Mouse (Mus musculus) layer of hippocampus, adult 18-20 months (tissue): Measurements from ENCODE around the gene Cmtm2a. TPM values are rescaled to one million over a fixed set of nuclear protein-coding genes. Genes with fewer than 3 reads are reported as not detected.
A peak's percentile ranks its signal among the peaks of the same experiment; 100 is the strongest.
"Not testable (repeated sequence)": the region's sequence is repeated elsewhere in the genome, so short reads cannot be mapped to it uniquely, and the experiment has no call there.

Experiments
- DNase-seq, 2 experiments: peaks; one replicate each; pipeline ENCODE4 v3.0.0; 2022; ENCODE audit warnings: low spot score in 2 of 2
- long read RNA-seq: library from polyadenylated mRNA; stranded (forward); transcript quantifications from one replicate; pipeline ENCODE4 v2.0.0, GENCODE M21; 2021
- total RNA-seq, 2 experiments: library from RNA; stranded (reverse); gene quantifications; 2 replicates each; pipeline ENCODE4 v1.2.3; 2021

Cmtm2a gene
- total RNA-seq, result not detected
- long read RNA-seq, result 0 reads

- DNase-seq, result not testable (repeated sequence)
Measured at GRCm38 (mm10) chr8:104293081-104293480, at the start of gene Cmtm2a. TSS of gene Cmtm2a (minus strand) at chr8:104293181.

- DNase-seq, result no peak
Measured at GRCm38 (mm10) chr8:104342426-104342825, 49.4 kb upstream of the Cmtm2a start.

GRCm38 (mm10) chr8:104341678-104342077, 48.7 kb upstream of the Cmtm2a start:
- DNase-seq, result no peak

- DNase-seq, result peak in 1 of 2 experiments; percentile 21
Measured at GRCm38 (mm10) chr8:104341106-104341561, 48.2 kb upstream of the Cmtm2a start.

- peak; percentile 42 to 59 for DNase-seq
Measured at GRCm38 (mm10) chr8:104340233-104341105, 47.5 kb upstream of the Cmtm2a start.

GRCm38 (mm10) chr8:104339983-104340232, 46.9 kb upstream of the Cmtm2a start:
- DNase-seq, result no peak

GRCm38 (mm10) chr8:104339229-104339982, 46.4 kb upstream of the Cmtm2a start, which contains the start of gene Cmtm3:
TSS of gene Cmtm3 (plus strand) at chr8:104339410.
- DNase-seq, result peak in 1 of 2 experiments; percentile 19

GRCm38 (mm10) chr8:104337890-104338289, 44.9 kb upstream of the Cmtm2a start:
- no peak for DNase-seq

GRCm38 (mm10) chr8:104336806-104337205, 43.8 kb upstream of the Cmtm2a start:
- DNase-seq, result no peak

GRCm38 (mm10) chr8:104334196-104334595, 41.2 kb upstream of the Cmtm2a start:
- no peak for DNase-seq

GRCm38 (mm10) chr8:104333786-104334185, 40.8 kb upstream of the Cmtm2a start:
- no peak for DNase-seq

GRCm38 (mm10) chr8:104332665-104333631, 40.0 kb upstream of the Cmtm2a start:
- DNase-seq, result no peak

GRCm38 (mm10) chr8:104321930-104322329, 28.9 kb upstream of the Cmtm2a start, which contains the start of gene Cmtm2b:
TSS of gene Cmtm2b (plus strand) at chr8:104322230.
- DNase-seq, result not testable (repeated sequence)

- not testable (repeated sequence) for DNase-seq
Measured at GRCm38 (mm10) chr8:104321267-104321666, 28.3 kb upstream of the Cmtm2a start, which contains the start of gene Gm11020. TSS of gene Gm11020 (plus strand) at chr8:104321567.

GRCm38 (mm10) chr8:104313311-104313710, 20.3 kb upstream of the Cmtm2a start:
- DNase-seq, result no peak

- DNase-seq, result not testable (repeated sequence)
Measured at GRCm38 (mm10) chr8:104312023-104312422, 19.0 kb upstream of the Cmtm2a start.

- DNase-seq, result peak in 1 of 2 experiments; percentile 20
Measured at GRCm38 (mm10) chr8:104309441-104310155, 16.6 kb upstream of the Cmtm2a start, which contains the start of the genes Gm45711 and Cmtm1. TSS of gene Gm45711 (minus strand) at chr8:104310081. TSS of gene Cmtm1 (minus strand) at chr8:104310145.

- not testable (repeated sequence) for DNase-seq
Measured at GRCm38 (mm10) chr8:104308341-104308740, 15.4 kb upstream of the Cmtm2a start.

- no peak for DNase-seq
Measured at GRCm38 (mm10) chr8:104304962-104305361, 12.0 kb upstream of the Cmtm2a start.

- DNase-seq, result not testable (repeated sequence)
Measured at GRCm38 (mm10) chr8:104302536-104302935, 9.6 kb upstream of the Cmtm2a start.
